Mouse (Mus musculus) layer of hippocampus, postnatal 36 days (tissue): ENCODE data around the gene Qprt. TPM values are rescaled to one million over a fixed set of nuclear protein-coding genes. Genes with fewer than 3 reads are reported as not detected.
"Not testable (repeated sequence)": the region's sequence is repeated elsewhere in the genome, so short reads cannot be mapped to it uniquely, and the experiment has no call there.

Experiments
- DNase-seq, 2 experiments: peaks; one replicate each; pipeline ENCODE4 v3.0.0; 2022
- total RNA-seq, 2 experiments: library from RNA; stranded (reverse); gene quantifications; 2 replicates each; pipeline ENCODE4 v1.2.3; 2021

Qprt gene
- total RNA-seq, 2 experiments from 2014 or later = 0.32 to 0.66 TPM

DNA sequence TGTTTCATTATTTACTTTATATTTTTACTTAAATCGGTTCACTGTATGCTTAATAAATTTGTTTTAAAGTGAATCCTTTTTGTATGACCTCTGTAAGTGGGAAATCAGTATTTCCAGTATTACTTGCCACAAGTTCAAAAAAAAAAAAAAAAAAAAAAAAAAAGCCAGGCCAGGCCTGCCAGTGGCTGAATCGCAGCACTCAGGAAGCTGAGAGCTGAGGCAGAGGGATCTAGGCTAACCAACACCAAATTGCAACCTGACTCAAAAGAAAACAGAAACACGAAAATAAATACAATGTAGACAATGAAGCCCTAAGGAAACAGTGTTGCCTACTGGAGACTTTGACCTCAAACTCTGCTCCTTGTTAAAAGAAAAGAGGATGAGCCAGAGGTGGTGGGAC, 28.1 kb downstream of the Qprt start:
- no peak for DNase-seq

DNA sequence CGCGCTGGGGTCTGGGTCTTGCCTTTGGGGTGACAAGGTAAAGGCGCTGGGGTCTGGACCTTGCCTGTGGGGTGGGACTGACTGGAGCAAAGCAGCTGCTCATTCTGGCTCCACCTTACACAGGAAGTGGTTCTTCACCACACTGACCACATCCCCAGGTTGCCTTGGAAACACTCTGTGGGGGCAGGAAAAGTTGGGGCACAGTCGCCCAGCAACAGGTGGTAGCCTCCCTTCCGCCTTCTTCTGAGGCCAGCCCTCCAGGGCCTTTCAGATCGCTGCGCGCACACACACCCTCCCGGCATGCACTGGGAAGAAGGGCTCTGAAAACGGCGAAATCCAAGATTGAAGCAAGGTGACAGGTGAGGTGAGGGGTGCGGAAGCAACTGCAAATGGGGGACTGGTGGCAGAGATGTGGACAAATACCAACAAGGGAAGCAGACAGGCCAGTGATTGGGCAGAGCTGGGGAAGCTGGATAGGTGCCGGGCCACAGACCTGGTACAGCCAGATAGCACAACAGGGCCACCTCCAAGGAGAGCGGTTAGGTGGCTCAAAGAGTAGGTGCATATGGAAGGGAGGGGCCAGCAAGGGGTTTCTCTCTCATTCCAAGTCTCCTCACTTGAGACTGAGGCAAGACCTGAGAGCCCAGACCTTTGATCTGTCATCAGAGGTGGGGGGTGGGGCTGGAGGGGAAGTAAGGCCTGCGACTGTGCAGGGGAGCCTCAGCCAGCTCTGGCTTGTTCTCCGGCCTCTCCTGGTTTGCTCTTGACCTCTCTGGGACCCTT, 30.7 kb downstream of the Qprt start, which contains the start of gene AI467606:
Gene AI467606 (plus strand): TSS at position 246 of the 783 bp plus-strand sequence.
- no peak for DNase-seq

DNA sequence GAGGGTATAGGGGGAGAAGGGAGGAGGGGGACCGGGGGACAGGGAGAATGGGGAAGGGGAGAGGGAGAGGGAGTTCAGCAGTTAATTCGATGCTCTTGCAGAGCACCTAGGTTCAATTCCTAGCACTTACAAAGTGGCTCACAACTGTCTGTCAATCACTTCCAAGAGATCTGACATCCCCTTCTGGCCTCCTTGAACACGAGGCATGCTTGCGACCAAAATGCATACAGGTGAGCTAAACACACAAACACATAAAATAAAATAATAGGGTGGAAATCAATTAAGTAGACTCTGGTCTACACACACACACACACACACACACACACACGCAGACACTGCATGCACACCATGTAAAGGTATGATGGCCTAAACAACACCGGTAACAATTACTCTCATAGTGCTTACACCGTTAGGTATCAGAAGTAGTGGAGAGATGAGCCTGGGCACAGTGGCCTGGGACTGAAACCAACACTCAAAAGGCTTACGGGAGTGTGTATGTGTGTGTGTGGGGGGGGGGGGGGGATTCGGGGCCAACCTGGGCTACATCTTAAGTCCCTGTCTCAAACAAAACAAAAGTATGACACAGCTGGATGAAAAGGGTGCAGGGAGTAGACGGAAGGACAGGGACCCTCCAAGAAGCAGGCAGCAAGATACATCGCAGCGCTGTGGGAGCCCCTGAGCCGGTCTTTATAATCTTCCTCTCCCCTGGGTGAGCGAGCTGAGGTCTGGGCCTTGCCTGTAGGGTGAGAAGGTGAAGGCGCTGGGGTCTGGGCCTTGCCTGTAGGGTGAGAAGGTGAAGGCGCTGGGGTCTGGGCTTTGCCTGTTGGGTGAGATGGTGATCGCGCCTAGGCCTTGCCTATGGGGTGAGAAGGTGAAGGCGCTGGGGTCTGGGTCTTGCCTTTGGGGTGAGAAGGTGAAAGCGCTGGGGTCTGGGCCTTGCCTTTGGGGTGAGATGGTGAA, 31.6 kb downstream of the Qprt start:
- no peak for DNase-seq

DNA sequence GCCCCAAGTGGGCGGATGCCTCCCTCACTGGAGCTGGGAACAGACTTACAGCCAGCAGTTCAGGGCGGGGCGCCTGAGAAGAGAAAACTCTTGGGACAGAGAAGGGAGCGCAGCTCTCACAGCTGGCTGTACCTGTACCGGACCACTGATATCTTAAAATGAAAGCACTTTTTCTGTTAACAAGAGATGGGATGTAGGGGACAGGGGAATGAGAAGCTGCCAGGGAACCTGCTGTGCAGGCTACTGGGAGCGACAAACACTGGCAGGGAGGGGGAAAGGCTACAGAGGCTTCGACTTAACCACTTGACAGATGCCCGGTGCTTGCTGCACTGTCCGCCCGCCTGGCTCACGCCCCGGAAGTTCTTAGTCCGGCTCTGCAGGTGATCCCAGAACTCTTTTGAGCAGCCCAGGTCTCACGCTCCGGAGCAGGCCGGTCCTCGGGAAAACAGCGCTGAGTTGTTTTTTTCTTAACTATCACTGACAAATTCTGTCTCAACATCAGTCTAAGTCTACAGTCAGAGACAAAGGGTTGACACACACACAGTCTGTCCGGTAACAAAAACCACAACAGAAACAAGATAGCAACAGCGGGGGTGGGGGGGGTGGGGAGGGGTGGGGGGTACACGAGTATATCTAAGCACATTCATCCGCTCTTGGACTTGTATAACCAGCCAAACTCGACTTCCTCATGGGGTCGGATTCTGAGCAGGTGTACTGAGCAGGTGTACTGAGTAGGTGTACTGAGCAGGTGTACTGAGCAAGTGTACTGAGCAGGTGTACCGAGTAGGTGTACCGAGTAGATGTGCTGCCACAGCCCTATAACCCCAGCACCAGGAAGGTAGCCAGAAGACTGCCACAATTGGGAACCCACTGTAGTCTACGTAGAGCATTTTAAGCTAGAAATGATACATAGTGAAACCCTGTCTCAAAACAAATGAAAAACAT, 32.9 kb downstream of the Qprt start:
- DNase-seq = no peak

DNA sequence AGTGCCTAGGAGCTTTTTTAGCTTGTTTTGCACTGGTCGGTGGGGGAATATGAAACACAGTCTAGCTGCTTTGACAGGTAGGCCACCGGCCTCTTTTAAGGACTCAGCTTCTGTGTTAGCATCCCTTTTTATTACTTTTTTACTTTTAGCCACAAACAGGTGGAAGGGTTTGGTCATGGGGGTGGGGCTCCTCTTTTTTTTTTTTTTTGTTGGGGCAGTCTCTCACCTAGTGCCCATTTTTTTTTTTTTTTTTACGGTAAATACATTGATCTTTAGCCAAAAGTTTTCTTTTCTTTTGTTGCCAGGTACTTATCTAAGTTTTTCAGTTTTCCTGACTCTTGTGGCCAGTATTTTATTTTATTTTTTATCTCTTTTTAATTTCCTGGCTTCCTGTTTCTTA, 33.9 kb downstream of the Qprt start:
- no peak for DNase-seq

DNA sequence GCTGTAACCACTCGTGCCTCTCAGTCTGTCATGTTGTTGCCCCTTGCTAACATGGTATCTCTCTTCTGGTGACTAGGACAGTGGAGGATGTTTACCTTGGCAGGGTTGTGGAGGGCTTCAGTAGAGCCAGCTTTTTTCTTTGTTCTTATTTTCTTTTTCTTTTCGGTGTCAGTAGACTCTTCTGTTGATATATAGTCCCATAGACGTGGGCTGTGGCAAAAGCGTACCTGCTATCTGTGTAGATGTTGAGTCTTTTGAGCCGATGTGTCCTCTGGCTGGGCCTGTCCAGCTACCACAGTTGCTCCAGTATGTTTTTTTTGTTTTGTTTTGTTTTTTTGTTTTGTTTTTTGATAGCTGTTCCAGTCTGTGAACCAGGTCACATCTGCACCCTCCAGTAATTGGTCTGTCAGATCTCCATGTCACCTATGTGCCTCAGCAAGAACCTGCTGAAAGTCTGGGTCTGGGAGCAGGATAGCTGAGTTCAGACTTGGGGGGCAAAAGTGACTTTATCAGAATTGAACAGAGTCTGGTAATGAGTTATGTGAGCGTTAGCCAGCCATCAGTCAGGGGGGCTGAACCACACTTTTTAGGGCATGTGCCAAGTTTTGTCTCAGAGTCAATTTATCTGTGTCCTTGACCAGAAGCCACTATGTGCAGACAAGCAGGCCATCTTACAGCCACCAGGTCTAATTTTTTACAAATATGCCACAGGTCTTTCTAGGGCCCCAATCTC, 34.6 kb downstream of the Qprt start, which contains the start of gene Zg16:
Gene Zg16 (minus strand): TSS at position 51 of the 733 bp plus-strand sequence.
- not testable (repeated sequence) for DNase-seq

DNA sequence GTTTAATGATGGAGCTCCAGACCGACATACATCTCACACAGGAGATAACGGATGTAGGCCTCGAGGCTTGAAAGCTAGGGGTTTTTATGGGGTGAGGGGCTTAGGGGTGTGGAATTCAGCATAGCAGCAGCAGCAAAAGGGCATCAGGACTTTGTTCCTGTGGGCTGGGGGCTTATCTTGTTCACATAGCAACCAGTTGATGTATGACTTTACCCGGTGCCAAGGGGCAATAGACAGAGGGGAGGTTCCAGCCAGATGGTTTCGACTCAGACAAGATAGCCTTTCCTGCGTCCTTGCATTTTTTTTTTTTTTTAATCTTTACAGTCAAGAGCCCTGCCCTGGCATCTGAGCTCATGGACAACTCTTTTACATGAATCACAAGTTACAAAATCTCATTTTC, 36.3 kb downstream of the Qprt start:
- DNase-seq = not testable (repeated sequence)

DNA sequence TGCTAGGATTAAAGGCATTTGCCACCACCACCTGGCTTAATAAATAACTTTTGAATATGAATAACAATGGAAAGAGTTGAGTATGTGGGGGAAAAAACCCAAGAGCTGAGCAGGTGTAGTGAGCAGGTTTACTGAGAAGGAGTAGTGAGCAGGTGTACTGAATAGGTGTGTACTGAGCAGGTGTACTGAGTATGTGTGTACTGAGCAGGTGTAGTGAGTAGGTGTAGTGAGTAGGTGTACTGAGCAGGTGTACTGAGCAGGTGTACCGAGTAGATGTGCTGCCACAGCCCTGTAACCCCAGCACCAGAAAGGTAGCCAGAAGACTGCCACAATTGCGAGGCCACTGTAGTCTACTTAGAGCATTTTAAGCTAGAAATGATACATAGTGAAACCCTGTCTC, 37.2 kb downstream of the Qprt start:
- no peak for DNase-seq

DNA sequence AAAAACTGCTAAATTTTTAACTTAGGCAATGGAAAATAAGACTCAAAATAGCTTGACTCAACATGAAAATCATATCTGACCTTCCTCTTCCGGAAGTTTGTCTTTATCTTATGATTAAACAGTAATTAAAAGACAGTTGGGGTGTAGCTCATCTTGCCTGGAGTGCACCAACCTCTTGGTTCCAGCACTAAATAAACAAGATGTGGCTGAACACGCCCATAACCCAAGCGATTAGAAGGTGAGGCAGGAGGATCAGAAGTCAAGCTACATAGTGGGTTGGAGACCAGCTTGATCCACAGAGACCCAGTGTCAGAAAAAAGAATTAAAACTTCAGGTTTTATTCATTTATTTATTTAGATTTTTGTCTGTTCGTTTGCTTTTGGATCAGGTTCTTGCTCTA, 38.3 kb downstream of the Qprt start:
- DNase-seq = no peak

DNA sequence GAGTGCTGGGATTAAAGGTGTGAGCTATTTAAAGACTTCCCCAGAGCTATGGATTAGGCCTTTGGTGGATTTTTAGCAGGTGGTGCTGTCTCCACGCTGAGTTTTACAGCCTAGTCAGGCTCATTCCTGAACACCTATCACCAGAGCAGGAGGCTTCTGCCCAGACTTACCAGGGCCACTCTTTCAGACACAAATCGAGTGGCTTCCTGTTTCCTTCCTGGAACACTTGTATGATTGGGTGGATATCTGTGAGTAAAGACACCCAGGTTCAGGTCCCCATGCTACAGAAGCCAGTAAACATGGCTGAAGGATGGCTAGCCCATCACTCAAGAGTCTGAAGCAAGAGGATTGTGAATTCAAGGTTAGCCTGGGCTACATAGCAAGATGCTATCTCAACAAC, 39.0 kb downstream of the Qprt start:
- DNase-seq = no peak

DNA sequence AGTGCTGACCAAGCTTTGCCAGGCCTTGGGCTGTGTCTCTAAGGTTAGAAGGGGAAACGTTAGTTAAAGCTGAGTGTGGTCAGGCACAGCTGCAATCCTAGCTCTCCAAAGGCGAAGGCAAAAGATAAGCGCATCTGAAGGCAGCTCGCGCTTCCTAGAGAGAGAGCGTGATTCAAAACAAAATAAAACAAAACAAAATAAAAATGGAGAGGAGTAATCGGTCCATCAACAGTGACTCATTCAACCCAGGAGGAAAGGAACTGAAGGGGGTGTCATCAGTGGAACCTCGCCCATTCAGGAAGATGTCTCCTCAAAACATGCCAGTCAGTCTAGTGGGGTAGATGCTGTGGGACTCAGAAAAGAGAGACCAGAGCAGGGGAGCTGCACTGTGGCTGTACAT, 39.8 kb downstream of the Qprt start:
- no peak for DNase-seq

DNA sequence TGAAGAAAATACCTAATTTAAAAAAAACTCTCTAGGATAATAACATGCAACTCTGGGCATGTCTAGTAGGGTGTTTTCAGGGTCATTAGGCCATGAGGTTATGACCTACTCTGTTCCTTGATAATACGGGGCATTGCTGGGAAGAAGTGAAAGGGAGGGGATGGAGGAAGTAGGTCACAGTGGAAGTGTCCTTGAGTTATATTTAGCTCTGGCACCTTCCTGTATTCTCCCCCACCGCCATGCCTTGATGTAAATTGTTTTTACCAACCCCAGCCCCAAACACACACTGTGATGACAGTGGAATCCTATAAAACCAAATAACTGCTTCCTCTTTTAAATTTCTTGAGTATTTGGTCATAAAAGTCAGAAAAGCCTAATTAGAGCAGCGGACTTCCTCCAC, 42.0 kb downstream of the Qprt start:
- no peak for DNase-seq

DNA sequence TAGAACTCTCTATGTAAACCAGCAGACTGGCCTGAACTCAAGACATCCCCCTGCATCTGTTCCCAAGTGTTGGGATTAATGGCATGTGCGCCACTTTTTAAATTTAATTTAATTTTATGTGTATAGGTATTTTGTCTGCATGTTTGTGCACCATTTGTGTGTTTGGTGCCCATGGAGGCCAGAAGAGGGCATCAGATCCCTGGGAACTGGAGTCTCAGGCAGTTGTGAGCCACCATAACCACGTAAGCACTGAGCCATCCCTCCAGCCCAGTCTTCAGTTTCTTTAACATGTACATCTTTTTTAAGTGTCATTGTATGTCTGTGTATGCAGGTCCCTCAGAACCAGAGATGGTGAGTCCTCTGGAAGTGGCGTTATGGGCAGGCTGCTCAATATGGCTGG, 44.3 kb downstream of the Qprt start:
- DNase-seq = no peak

DNA sequence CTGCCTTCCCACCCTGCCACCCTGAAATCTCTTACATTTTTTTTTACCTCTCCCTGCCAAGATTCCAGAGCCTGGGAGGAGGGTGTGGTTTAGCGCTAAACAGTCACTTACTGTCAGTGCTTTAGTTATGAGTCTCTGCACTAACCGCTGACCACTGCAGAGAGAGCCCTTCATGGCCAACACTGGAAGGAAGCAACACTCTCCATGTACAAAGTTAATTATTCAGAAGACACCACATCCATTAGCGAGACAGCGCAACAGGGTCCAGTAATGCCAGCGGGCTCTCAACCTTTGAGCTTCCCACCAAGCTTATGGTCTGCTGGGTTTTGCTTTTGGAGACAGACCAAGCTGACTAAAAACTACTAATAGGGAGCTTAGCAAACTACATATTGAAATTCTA, 45.8 kb downstream of the Qprt start:
- DNase-seq = no peak

DNA sequence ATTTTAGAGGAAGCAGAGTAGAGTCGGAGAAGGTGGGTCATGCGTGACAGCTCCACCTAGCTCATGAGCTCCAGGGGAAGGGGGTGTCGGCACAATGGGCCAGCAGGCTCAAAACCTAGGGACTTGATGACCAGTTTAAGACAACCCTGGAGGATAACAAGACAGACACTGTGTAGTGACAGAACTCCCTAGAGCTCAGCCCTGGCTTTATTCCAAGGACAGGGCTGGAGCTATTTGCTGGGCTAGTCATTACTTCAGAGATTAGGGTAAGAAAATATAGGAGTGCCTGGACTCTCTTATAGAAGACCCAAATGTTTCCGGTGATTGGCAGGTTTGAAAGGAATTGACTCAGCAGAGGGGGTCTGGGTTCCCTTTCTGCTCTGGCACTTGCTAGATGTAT, 48.8 kb downstream of the Qprt start:
- DNase-seq = no peak

DNA sequence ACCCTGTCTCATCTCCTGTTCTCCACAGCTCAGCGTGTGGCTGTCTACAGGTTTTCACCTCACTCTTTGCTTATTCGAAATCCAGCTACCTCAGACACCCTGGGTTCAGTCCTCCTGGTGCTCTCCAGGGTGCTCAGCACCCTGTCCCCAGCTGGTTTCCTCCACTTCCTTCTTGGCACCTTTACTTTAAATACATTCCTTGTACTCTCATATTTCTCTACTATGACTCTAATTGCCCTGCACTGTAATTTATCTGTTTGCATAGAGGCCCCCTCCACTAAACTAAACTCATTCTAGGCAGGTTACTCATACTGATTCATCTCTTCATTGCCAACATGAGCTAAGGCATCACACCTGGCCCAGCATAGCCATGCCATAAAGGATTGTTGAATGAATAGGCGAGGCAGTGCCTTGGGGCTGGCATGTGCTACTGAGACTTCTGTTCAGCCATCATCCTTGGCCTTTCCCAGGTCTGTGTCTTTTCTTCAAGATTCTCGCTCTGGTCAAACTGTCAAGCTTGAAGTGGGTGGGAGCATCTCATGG, 51.1 kb downstream of the Qprt start:
- no peak for DNase-seq

DNA sequence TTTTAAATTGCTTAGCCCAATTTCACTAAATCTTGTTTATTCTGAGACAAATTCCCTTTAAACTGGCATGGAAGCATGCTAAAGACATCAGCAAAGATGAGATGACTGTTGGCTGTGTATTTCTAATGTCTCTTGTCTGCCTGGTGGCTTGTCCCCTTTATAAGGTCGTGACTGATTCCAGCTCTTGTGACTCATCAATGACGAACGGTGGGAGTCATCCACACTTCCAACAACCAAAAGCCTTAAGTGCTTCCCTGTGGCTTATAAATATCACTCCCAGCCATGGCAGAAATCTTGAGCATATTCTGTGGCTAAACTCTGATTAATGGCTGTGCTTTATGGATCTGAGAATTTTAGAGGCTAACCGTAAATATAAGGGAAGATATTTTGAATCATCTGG, 55.7 kb downstream of the Qprt start:
- DNase-seq = no peak

DNA sequence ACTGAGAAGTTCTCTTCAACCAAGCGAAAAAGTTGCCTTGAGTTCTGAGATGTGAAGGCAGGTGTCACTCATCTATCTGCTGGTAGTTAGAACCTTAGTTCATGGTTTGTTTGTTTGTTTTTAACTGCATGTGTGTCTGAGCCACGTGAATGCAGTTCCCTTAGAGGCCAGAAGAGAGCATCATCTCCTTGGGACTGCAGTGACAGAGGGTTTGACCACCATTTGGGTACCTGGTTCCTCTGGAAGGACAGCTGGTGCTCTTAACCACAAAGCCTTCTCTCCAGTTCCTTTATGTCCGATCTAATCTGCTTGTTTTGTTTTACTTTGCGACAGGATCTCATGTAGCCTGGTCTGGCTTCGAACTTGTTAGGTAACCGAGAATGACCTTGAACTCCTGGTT, 56.5 kb downstream of the Qprt start:
- DNase-seq = no peak
